In the genomic region with DNA sequence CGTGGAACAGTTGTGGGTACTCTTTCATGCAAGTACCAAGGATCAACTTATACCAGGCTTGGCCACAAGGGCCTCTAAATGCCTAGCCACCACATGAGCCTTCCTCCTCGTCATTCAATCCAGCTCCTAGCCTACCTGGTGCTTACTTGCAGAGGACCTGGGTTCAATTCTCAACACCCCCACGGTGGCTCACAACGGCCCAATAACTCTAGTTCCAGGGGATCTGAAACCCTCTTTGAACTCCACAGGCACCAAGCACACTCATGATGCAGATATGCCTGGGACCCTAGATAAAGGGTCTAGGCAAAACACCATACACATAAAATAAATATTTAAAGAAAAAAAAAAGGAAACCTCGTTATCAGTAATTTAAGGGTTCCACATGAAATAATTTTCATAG, we compare ENCODE assay signal across 9 mouse cellular contexts. TPM values are rescaled to one million over a fixed set of nuclear protein-coding genes. Genes with fewer than 3 reads are reported as not detected.
DNase-seq lines count a peak whose midpoint lies in the region; ATAC-seq and TF ChIP-seq lines count a peak whose summit lies in the region.
"Had no signal": no experiment of that assay in that cellular context is flagged by ENCODE, and none has a peak within 500 bp of the region (broad histone marks: within the 10 kb centered on the region; RNA-seq: fewer than 3 reads in every experiment).

No protein-coding gene starts in this region.

- no peaks in the 10 kb centered on the region for H3K36me3 ChIP-seq in C2C12 (ENCODE audit: control insufficient read depth, insufficient read depth)
- H3K36me3 ChIP-seq in megakaryocyte, embryonic 14.5 days (replicated peaks; ENCODE audit: low read length) = peaks cover 28% of the 10 kb centered on the region

- no peak for TF ChIP-seq CTCF in C2C12 (IDR thresholded peaks at IDR 0.05; ENCODE audit: control insufficient read depth, insufficient read depth, insufficient read length)

- H3K27me3 ChIP-seq in C2C12 (ENCODE audit: control insufficient read depth, insufficient read depth, insufficient read length) = no peaks in the 10 kb centered on the region
- no peaks in the 10 kb centered on the region for H3K27me3 ChIP-seq in megakaryocyte, embryonic 14.5 days (replicated peaks)
- H3K27me3 ChIP-seq: Patski had no signal

- peaks cover 63% of the 10 kb centered on the region for H3K79me3 ChIP-seq in C2C12 (ENCODE audit: low read depth)

- peak overlapping the region; percentile 92 for H3K4me3 ChIP-seq in C2C12 (ENCODE audit: insufficient read depth, poor library complexity, severe bottlenecking)
- H3K4me3 ChIP-seq in megakaryocyte, embryonic 14.5 days (replicated peaks) = peak overlapping the region; percentile 99

- peak; percentile 16 to 23 for DNase-seq in cerebellum, adult 18-20 months
- DNase-seq in cerebellum, adult 9-10 months = no peak
- DNase-seq in cerebellum, postnatal 25 days = peak; percentile 23 to 28
- DNase-seq in thymus, postnatal 25 days = peak; percentile 14
- no peak for DNase-seq in right cerebral cortex, postnatal 10 days (ENCODE audit: low spot score in 2 of 2)

- peaks cover 50% of the 10 kb centered on the region for H3K4me1 ChIP-seq in megakaryocyte, embryonic 14.5 days

- H3K79me2 ChIP-seq in C2C12 (ENCODE audit: control insufficient read depth, insufficient read depth) = peaks cover 64% of the 10 kb centered on the region

- H3ac ChIP-seq in C2C12 (ENCODE audit: control insufficient read depth, insufficient read length, low read depth) = peak overlapping the region; percentile 0

- no peaks in the 10 kb centered on the region for H3K9me3 ChIP-seq in megakaryocyte, embryonic 14.5 days

- peak; percentile 30 to 44; a peak in 2 of 4 replicates for ATAC-seq in hematopoietic stem cell, adult 5-6 weeks (replicated peaks in 1 of 2; ENCODE audit: insufficient read depth in 1 of 2, low FRiP score in 2 of 2, low TSS enrichment in 1 of 2, low read depth in 1 of 2, poor library complexity in 2 of 2, severe bottlenecking in 2 of 2)
- ATAC-seq: Patski had no signal

TF ChIP-seq in C2C12, 6 proteins besides CTCF, POLR2A, EP300 and RAD21:
- TF ChIP-seq FOSL1 (IDR thresholded peaks at IDR 0.05; ENCODE audit: insufficient read depth, low read length, poor library complexity, severe bottlenecking) (no peak), MYOD1 (IDR thresholded peaks at IDR 0.05; ENCODE audit: control insufficient read depth, insufficient read length, low read depth) (no peak), MAX (IDR thresholded peaks at IDR 0.05) (no peak), MYOG (IDR thresholded peaks at IDR 0.05; ENCODE audit: control insufficient read depth, extremely low read depth, insufficient read length) (no peak), USF1 (IDR thresholded peaks at IDR 0.05; ENCODE audit: low read depth) (no peak), CEBPB (IDR thresholded peaks at IDR 0.05; ENCODE audit: low read depth) (no peak)

RNA-seq across cellular contexts. Expression of gene Ist1, which starts 1.3 kb away (rescaled TPM):
- polyA plus RNA-seq in C2C12 (2012; fragmentation: generic; extraction: Trizol) = 49.7 TPM
- 87.7 and 109 TPM in 2 replicates for total RNA-seq in hematopoietic stem cell, adult 5-6 weeks (2017)
- 11.1 and 15.2 TPM in 2 replicates for polyA plus RNA-seq in megakaryocyte, embryonic 14.5 days (2012; ENCODE audit: insufficient read depth, low replicate concordance)

RNA-seq across cellular contexts. Expression of gene Zfp821, which starts 13.6 kb away (rescaled TPM):
- 9.9 TPM for polyA plus RNA-seq in C2C12 (2012; fragmentation: generic; extraction: Trizol)
- 7.6 and 8.9 TPM in 2 replicates for total RNA-seq in hematopoietic stem cell, adult 5-6 weeks (2017)
- polyA plus RNA-seq in megakaryocyte, embryonic 14.5 days (2012; ENCODE audit: insufficient read depth, low replicate concordance) = 2.4 and 4.7 TPM in 2 replicates

RNA-seq across cellular contexts. Expression of gene Atxn1l, which starts 45.8 kb away (rescaled TPM):
- polyA plus RNA-seq in C2C12 (2012; fragmentation: generic; extraction: Trizol) = 12.0 TPM
- 13.3 and 14.1 TPM in 2 replicates for total RNA-seq in hematopoietic stem cell, adult 5-6 weeks (2017)
- polyA plus RNA-seq in megakaryocyte, embryonic 14.5 days (2012; ENCODE audit: insufficient read depth, low replicate concordance) = 1.5 and 6.3 TPM in 2 replicates

Comparison
In these comparisons a context has a peak if more than half of its experiments do, and no peak if none do; other contexts are left out.
1. DNase-seq: peak in cerebellum, adult 18-20 months (2 of 2), cerebellum, postnatal 25 days (2 of 2) and thymus, postnatal 25 days (single experiment); none in cerebellum, adult 9-10 months (single experiment) and right cerebral cortex, postnatal 10 days (0 of 2).